Mouse (Mus musculus): Measurements from ENCODE around the gene Gmeb2.
A peak's percentile ranks its signal among the peaks of the same experiment; 100 is the strongest.

The Gmeb2 gene

GRCm38 (mm10) chr2:181287958-181288350 lies at the start of gene Gmeb2:
Gene Gmeb2 (minus strand): TSS chr2:181288035.
- peak; percentile 96 for DNase-seq (ENCODE audit: low read depth)

- peak; percentile 65 for DNase-seq (ENCODE audit: low read depth)
Measured at GRCm38 (mm10) chr2:181334023-181334422, 46.2 kb upstream of the Gmeb2 start.

- DNase-seq (ENCODE audit: low read depth): no peak
Measured at GRCm38 (mm10) chr2:181332542-181332941, 44.7 kb upstream of the Gmeb2 start.

- DNase-seq (ENCODE audit: low read depth): no peak
Measured at GRCm38 (mm10) chr2:181326098-181326497, 38.3 kb upstream of the Gmeb2 start.

GRCm38 (mm10) chr2:181322136-181322535 lies 34.3 kb upstream of the Gmeb2 start:
- no peak for DNase-seq (ENCODE audit: low read depth)

- no peak for DNase-seq (ENCODE audit: low read depth)
Measured at GRCm38 (mm10) chr2:181320103-181320499, 32.3 kb upstream of the Gmeb2 start.

GRCm38 (mm10) chr2:181319248-181320102 lies 31.6 kb upstream of the Gmeb2 start, which contains the start of gene Rtel1:
Gene Rtel1 (plus strand): TSS chr2:181319739.
- peak; percentile 79 for DNase-seq (ENCODE audit: low read depth)

GRCm38 (mm10) chr2:181314080-181314810 lies 26.4 kb upstream of the Gmeb2 start, which contains the start of gene Stmn3:
Gene Stmn3 (minus strand): TSS chr2:181314500.
- DNase-seq (ENCODE audit: low read depth): no peak

GRCm38 (mm10) chr2:181313344-181314079 lies 25.7 kb upstream of the Gmeb2 start:
- no peak for DNase-seq (ENCODE audit: low read depth)

- DNase-seq (ENCODE audit: low read depth): no peak
Measured at GRCm38 (mm10) chr2:181313006-181313343, 25.1 kb upstream of the Gmeb2 start.

GRCm38 (mm10) chr2:181312435-181312834 lies 24.6 kb upstream of the Gmeb2 start:
- DNase-seq (ENCODE audit: low read depth): no peak

GRCm38 (mm10) chr2:181307144-181307804 lies 19.4 kb upstream of the Gmeb2 start:
- no peak for DNase-seq (ENCODE audit: low read depth)

GRCm38 (mm10) chr2:181304944-181305343 lies 17.1 kb upstream of the Gmeb2 start:
- no peak for DNase-seq (ENCODE audit: low read depth)

- DNase-seq (ENCODE audit: low read depth): peak; percentile 65
Measured at GRCm38 (mm10) chr2:181302041-181302440, 14.2 kb upstream of the Gmeb2 start.

- DNase-seq (ENCODE audit: low read depth): no peak
Measured at GRCm38 (mm10) chr2:181290937-181291336, 3.1 kb upstream of the Gmeb2 start.

- DNase-seq (ENCODE audit: low read depth): no peak
Measured at GRCm38 (mm10) chr2:181288691-181289090, 856 bp upstream of the Gmeb2 start.

GRCm38 (mm10) chr2:181287338-181287957 lies 387 bp downstream of the Gmeb2 start:
- peak; percentile 55 for DNase-seq (ENCODE audit: low read depth)

- DNase-seq (ENCODE audit: low read depth): no peak
Measured at GRCm38 (mm10) chr2:181286629-181287337, 1.1 kb downstream of the Gmeb2 start.

- no peak for DNase-seq (ENCODE audit: low read depth)
Measured at GRCm38 (mm10) chr2:181279968-181280367, 7.9 kb downstream of the Gmeb2 start.

GRCm38 (mm10) chr2:181277866-181278265 lies 10.0 kb downstream of the Gmeb2 start:
- DNase-seq (ENCODE audit: low read depth): no peak

- no peak for DNase-seq (ENCODE audit: low read depth)
Measured at GRCm38 (mm10) chr2:181276766-181277165, 11.1 kb downstream of the Gmeb2 start.

Measured in c-Kit-positive CD71-positive TER-119-negative erythroid progenitor cells, embryonic 14.5 days (primary cell).